Mouse (Mus musculus) layer of hippocampus, adult 9-10 months (tissue): ENCODE data around the gene Extl2.

Experiments
- DNase-seq: peaks from one replicate; pipeline ENCODE4 v3.0.0; 2022; ENCODE audit warnings: low spot score

Extl2 gene

DNA sequence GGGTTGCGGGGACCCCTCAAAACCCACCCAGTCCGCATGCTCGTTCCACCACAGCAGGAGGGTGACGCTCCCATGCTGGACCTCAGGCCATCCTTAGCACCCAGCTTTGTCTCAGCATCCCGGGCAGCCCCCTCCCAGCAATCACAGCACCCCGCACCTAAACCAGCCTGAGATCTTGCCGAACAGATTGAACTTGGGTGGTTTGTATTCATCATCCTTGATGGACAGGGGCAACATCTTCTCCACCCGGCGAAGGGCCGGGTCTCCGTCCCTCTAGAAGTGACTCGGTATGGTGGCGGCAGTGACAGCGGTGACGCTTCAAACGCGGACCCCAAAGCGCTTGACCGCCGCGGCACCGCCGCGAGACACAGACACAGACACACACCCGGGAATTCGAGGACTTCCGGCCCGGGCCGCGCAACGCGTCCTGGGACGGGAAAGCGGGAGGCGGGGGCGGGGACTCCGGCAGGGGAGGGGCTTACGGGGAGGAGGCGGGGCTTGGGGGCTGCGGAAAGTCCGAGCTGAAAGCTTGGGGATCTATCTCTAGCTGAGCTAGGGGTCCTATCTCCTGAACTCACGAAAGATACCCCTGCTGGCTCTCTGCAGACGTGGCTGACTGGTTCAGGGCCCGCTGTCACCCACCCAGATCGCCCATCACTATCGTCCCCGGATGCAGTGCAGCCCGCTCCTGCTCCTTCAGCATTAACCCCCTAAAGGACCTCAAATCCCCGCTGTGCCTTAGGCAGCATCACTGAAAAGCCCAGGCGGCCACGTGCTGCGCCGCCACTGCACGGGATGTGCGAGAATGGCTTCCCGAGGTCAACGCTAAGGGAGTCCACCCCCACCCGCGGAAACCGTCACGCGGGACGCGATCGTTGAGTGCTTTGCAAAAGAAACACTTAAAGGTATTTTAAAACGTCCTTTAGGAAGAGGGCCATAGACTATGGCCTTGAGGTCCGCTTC is at the start of gene Extl2, which contains the start of gene Slc30a7:
Extl2 (plus strand) TSS at position 485 of the 963 bp plus-strand sequence.
Slc30a7 (minus strand) TSS at position 429 of the 963 bp plus-strand sequence.
- DNase-seq: no peak

DNA sequence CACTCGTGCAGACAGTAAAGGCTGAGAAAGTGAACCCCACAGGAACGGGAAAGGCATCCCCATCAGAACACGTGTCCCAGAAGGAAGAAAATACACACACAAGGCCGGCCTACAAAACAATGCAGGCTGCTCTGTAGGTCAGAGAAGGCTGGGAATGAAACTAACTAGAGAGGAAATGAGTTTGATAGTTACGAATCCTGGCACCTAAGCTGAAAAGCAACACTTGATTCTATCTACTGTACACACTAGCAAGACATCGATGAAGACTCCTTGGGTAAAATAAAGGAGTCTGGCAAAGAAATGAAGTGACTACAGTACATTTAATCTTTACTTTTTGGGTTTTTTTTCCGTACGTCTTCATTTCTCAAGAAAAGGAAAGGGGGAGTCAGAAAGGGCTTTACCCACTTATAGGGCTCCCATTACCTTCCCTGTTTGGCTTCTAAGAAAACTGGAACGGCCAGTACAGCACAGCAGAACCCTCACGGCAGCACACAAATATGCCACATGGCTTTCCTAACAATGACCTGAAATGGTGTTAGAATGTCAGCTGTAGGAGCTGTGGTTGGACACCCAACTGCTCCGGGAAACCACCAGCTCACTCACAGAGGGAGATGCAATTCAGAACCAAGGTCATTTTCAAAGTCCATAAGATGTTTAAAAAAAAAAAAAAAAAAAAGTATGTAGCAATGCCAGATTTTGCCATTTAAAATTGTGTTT is 45.8 kb upstream of the Extl2 start:
- no peak for DNase-seq

DNA sequence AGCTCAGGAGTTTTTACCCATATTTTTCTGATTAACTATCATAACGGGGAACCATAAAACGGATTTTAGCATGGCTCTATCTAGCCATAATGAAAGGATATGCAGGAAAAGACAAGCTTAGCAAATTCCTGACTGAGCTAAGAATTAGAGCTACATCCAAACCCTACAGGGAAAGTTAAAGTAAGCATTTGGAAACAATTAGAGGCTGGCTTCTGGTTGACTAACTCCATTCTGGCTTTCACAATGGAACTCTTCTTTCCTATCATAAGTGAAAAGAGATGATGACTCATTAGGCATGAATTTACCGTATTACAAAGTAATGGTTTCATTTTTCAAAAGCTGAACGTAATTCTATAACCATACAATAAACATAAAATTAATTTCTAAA is 45.2 kb upstream of the Extl2 start:
- DNase-seq: no peak

DNA sequence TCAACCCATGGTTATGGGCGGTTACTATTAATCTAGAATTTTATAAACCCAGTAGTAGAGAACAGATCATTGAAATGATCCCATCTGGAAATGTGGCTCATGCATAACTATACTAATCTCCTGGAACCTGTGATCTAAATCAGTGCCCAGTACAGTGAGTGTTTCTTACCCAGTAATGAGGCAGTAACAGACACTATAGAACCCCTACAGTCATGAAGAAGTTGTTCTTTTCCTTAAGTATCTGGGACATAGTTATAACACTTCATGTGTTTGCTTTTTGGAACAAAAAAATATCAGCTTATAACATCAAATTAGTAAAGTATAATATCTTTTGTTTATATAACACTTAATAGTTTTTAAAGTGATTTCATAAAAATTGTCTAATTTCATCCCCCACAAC is 43.7 kb upstream of the Extl2 start:
- no peak for DNase-seq

DNA sequence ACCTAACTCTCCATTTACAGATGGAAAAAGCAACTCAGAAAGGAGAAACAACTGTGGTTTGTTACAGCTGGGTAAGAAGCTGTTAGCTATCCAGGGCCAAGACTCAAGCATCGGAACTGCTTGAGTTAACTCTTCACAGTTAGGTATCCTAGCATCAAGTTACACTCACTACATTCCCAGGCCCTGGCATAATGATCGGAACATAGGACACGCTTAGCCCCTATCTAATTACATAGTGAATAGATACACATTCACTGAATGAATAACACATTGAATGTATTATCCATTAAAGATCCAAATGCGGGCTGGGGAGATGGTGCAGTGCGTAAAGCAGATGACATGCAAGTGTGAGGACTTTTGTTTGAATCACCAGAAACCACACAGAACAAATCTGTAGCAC is 43.2 kb upstream of the Extl2 start:
- DNase-seq: no peak

DNA sequence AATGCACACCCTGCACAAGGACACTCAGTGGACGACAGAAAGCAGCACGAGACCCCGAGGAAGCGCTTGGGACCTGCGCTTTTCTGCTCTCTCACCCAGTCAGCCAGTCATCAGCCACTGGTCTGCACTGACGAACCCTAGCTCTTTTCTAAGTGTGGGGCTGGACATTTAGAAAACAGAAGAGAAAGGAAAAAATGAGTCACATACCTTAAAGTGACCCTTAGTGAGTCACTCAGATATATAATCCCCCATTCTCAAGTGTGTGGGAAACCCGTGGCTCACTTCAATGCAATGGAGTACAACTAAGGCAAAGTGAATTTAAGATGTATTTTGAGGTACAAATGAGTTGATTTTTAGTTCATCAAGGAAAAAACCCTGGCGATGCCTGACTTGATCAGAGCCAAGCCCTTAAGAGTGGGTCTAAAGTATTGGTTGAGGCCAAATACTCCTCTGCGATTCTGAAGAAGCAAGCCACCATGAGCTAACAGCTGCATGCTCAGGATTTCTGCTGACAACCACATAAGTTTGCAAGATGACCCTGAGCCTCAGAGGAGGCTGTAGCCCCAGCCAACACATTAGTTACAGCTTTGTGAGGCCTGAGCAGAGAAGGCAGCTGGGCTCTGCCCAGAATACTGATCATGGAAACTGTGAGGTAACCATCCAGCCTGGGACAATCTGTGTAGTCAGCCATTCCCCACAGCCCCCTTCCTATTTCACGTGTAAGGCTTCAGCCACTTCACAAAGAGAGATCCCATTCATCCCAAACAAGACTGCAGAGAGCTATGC is 38.3 kb upstream of the Extl2 start:
- no peak for DNase-seq

DNA sequence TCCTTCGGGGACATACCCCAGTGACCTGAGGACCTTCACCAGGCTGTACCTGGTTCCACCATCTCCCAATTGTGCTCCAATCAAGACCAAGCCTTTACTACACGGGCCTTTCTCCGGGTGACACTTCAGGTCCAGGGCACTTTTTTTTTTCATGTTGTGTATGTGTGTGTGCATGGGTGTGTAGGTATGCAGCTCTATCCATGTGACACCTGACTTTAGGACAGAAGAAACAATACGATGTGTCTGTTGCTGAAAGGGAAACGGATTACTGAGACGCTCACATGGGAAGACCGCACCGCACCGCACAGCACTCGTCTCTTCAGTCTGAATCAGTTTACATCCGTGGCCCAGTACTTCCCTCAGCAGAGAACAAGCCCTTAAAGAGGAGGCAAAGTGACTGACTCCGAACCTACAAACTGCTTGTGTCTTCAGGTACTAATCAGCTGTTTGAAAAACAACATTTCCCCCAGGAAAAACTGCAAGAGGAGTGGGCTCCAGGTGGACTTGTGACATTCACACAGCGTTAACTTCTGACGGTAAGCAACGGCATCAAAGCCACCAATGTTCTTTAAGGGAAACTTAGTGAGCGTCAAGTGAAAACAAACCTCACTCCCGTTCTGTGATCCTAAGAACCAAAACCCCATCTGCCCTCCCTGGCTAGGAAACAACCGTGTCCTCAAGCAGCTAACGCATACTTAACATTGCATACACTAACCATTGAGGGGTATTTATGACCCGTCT is 36.0 kb upstream of the Extl2 start:
- DNase-seq: no peak

DNA sequence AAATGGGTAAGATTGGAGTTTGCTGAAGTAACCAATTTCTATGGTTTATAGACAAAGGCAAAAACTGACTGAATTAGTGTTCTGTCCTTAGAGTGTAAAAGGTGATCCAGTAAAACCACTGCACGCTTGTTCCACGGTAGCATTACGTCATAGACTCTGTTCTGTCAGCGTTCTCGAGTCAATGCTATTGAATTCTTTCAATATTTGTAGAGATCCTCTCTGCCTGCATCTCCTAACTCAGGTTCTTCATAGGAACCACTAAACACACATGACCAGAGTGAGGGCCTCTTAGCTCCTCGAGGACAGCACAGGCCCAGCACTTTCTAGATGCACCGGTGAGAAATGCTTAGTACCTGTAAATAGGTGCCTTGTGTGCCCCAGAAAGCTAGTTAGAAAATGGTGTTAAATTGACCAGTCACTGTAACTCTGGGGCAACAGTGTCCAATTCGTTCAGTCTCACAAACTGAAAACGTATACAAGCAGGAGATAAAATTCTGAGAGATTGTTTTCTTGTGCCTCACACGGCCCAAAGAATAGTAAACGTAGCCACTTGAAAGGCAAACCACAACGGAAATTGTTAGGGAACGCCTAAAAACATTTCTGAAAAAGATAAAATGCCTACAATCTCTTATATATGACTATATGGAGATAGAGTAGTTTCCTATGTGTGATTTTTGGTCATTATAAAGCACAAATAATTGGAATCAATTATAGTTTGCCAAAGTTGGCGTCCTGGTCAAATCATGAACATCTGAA is 35.2 kb upstream of the Extl2 start:
- DNase-seq: no peak

DNA sequence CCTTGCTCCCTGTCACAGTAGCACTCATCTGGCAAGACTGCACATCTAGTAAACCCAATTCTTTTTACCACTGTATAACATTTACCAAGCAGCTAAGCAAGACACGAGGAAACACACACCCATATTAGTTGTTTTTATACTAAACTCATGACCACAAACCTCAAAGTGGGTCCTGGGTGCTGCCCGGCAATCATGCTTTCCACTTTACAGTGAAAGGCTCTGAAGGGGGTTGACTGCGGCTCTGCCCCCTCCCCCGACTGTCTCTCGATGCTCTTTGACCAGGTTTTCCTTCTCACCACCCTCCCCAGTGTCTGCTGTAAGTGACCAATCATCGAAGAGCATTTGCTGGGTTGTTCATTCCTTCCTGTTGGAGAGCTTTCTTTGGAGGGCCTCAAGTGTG is 33.0 kb upstream of the Extl2 start:
- no peak for DNase-seq

DNA sequence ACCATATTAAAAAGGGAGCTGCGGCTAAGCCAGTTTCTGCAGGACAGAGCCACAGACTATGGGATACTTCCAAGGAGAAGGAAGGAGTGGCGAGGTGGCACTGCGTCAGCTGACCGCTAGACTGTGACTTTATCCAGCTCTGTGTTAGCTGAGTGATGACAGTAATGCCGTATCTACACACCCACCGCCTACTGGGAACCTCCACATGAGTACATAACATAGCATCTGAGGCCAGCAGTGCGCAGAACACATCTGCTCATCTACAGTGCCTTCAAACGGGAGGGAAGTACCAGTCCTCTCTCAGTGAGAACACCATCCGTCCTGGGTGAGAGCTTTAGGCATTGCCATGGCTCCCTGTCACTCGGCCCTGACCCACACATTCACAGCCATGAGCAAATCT is 32.3 kb upstream of the Extl2 start:
- no peak for DNase-seq

DNA sequence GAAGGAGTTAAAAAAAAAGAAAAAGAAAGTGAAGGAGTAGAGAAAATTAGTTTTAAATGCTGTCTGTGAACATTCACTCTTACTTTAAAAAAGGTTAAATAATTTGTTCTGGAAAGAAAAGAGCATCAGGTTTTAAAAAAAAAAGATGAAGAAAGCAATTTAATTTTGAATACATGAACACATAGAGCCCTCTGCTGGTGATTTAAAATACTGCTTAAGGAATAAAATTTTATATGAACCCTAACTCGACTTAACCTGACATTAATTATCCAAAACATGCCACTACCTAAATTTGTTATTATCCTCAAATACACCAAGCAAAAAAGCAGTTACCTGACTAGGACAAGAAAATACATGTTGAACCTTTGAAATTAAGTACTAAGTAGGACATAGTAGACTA is 28.3 kb upstream of the Extl2 start:
- peak; percentile 5 for DNase-seq

DNA sequence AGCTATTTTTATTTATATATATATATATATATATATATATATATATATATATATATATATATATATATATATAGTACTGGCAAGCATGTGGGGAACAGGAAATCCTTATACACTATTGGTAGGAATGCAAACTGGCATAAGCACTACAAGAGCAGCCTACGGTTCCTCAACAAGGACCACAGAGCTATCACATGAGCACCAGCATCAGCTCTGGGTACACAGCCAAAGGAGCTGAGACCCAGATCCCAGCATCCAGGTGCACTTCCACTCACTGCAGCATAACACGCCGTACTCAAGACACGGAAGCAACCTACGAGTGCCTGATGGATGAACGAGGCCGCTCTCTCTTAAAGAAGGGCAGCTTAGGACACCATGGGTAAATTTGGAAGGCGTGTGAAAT is 24.0 kb upstream of the Extl2 start:
- DNase-seq: no peak

DNA sequence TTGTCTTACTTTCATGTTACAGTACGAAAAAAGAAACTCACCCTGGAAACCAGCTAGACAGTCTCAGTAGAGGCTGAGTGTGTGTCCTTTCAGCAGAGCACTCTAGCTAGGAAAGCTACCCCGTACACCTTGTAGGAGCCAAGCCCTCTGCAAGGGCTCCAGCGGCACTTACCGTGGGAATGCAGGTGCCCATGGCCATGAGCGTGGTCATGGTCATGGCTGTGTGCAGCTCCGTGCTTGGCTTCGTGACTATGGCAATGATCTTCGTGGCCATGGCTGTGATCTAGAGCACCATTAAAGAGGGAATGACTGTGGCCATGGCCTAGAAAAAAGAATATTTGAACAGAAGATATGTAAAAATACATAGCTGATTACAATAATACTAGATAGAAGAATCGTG is 22.6 kb upstream of the Extl2 start:
- DNase-seq: no peak

DNA sequence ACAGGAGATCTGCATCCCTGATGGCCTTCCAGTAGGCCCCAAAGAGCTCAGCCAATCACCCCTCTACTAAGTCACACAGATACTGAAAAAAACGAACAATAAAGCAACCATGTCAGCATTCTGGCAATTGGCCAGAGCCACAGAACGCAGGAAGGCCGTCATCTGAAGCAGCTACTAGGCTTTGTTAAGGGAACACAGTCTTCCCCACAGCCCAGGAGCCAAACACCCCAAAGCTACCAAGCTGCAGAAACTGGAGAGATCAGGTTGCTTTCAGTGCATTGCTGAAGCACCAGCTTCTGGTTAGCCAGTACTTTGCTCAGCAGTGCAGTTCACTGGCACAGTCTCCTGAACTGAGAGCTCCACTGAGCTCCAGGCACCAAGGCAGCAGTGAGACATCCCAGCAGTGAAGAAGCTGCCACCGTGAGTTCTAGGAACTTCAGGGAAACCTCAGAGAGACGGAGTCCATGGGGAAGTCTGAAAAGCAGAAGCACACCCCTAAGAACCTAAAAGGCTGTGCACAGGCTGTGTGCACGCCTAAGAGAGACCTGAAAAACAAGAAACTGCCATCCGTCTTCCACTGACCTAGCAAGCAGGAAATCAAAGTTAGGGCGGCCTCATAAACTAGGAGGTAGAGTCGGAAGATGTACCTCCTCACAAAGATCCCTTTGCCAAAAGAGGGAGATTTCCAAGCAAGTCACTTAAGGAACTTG is 21.9 kb upstream of the Extl2 start:
- no peak for DNase-seq

DNA sequence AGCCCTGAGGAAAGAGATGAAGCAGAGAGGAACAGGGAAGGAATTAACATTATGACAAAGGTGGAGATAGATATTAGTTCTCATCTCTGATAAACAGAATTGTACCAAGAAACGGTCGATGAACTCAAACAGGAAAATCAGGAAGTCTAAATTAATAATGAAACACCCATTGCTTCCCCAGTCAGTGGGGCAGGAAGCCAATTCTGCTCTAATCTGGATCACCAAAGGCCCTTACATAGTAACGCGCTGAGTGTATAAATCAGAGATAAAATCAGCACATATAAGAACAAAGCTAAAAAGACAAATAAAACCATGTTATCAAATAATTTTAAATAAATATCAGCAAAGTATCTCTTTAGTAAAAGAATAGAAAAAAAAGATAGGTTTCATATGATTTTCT is 15.2 kb upstream of the Extl2 start:
- no peak for DNase-seq

DNA sequence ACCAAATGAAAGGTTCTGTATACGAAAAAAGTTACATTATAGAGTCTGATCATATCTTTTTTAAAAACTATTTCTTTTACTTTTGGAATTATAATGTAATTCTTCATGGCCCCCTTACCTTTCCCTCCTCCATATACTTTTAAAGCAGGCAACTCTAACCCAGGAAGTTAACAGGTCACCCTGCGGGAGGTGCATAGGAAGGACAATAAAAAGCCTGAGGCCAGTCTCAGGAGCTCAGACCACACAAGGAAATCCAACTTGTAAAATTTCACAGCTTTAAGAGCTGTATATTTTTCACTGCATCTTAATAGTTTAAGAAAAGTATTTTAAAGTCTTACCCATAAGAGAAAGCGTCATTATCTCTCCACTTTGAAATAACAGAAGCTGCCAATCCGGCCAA is 14.7 kb upstream of the Extl2 start:
- DNase-seq: no peak

DNA sequence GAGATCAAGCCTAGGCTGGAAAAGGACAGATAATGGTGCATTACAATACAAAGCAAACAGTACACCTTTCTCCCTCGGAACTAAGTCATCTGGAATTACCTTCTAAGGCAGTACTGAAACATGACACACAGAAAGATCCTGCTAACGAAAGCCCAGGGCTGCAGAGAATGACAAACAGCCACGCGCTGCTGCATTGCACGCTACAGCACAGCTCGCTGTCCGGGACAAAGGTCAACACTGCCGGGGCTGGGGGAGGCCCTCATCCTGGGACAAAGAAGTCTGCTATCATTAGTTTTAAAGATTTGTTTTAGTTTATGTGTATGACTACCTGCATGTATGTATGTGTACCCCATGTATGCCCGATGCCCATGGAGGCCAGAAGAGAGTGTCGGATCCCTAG is 14.2 kb upstream of the Extl2 start:
- no peak for DNase-seq

DNA sequence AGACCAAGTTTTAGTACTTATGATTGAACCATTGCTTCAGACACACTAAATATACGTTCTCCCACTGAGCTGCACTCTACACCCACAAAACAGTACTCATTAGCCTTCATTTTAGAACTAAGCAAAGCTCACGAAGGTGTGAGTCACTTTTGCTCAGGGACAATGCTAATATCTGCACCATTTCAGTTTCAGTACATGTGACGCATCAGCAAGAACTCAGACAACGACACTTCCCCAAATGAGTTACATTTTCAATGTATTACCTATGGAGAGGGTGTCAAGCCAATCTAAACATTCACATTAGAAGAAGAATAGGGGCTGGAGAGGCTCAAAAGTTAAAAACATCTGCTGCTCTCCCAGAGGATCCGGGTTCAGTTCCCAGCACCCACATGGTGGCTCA is 10.3 kb upstream of the Extl2 start:
- DNase-seq: no peak

DNA sequence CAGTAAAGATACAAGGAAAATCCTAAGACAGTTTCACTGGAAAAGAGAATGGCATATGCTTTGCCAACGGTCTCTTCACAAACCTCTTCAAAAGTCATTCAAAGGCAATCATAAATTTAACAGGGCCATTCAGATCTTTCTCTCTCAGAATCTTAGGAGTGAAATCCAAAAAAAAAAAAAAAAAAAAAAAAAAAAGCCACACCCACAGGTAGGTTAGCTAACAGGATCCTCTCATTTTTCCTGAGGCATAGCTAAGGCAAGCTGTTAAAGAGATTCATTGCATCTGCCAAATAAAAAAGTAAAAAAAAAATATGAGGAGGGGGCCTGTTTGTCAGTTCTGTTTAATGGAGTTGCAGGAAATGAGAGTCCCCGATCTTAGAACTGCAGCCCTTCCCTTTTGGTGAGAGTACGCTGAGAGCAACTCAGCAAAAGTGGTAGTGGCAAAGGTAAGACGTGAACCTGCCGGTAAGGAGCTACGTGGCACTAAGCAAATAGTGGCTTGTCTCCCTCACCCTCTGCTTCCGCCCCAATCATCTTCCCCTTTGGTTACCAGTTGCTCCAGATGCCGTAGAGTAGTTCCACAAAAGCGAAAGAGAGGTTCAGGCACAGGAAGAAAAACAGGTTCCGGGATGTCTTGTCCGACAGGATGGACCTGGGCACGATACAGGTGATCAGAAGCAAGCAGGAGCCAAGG is 831 bp upstream of the Extl2 start:
- DNase-seq: no peak

DNA sequence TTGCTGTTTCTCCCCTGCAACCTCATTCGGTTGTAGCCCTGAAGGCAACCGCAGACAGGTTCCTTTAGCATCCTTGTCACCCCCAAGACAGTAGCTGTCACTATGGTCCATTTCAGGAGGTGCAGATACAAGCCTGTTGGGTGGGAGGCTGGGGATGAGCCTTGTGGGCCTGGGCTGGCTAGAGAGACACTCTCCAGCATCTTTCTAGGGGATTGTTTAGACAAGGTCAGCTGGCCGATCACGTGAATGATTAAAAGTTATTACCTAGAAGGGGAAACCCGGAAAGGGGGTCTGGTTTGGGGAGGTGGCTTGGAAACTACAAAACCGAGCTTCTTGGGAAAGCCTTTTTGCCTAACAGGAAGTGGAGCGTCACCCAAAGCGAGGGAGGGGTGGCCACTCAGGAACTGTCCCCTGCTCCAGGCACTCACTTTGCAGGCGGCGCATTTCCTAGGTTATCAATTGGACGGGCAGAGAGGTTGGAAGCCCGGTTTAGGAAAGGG is 729 bp downstream of the Extl2 start:
- DNase-seq: no peak
